Mouse (Mus musculus): ENCODE data around the gene Gm21828. TPM values are rescaled to one million over a fixed set of nuclear protein-coding genes. Genes with fewer than 3 reads are reported as not detected.
"Not testable (repeated sequence)": the region's sequence is repeated elsewhere in the genome, so short reads cannot be mapped to it uniquely, and the experiment has no call there.

Gm21828 gene
- not detected for total RNA-seq (2021)
- long read RNA-seq, experiment 1: 0 reads
- long read RNA-seq, experiment 2: 0 reads

GRCm38 (mm10) chrY:13223828-13224227, at the start of gene Gm21828:
TSS of gene Gm21828 (minus strand) at chrY:13223928.
- DNase-seq (ENCODE audit: low spot score in 2 of 2): not testable (repeated sequence)

- not testable (repeated sequence) for DNase-seq (ENCODE audit: low spot score in 2 of 2)
These were observed 28.4 kb upstream of the Gm21828 start, which contains the start of the genes Gm21440 and Gm21454 for GRCm38 (mm10) chrY:13252091-13252490. TSS of gene Gm21440 (plus strand) at chrY:13252391. TSS of gene Gm21454 (plus strand) at chrY:13252442.

Other genes starting within 250 kb of the Gm21828 start
- not detected for gene Gm20807, start 181.0 kb downstream of the Gm21828 start, total RNA-seq (2021)
- gene Gm21891, start 90.4 kb downstream of the Gm21828 start, total RNA-seq (2021): not detected
- gene Gm21425, start 62.0 kb downstream of the Gm21828 start, total RNA-seq (2021): not detected
- not detected for gene Gm21440, start 28.5 kb upstream of the Gm21828 start, total RNA-seq (2021)
- not detected for gene Gm21454, start 28.5 kb upstream of the Gm21828 start, total RNA-seq (2021)
- not detected for gene Gm21725, start 125.1 kb upstream of the Gm21828 start, total RNA-seq (2021)
- not detected for gene Gm21866, start 241.7 kb upstream of the Gm21828 start, total RNA-seq (2021)

All from layer of hippocampus, postnatal 14 days (tissue).